Mouse (Mus musculus): Measurements from ENCODE around the gene Cipc.

The Cipc gene

DNA sequence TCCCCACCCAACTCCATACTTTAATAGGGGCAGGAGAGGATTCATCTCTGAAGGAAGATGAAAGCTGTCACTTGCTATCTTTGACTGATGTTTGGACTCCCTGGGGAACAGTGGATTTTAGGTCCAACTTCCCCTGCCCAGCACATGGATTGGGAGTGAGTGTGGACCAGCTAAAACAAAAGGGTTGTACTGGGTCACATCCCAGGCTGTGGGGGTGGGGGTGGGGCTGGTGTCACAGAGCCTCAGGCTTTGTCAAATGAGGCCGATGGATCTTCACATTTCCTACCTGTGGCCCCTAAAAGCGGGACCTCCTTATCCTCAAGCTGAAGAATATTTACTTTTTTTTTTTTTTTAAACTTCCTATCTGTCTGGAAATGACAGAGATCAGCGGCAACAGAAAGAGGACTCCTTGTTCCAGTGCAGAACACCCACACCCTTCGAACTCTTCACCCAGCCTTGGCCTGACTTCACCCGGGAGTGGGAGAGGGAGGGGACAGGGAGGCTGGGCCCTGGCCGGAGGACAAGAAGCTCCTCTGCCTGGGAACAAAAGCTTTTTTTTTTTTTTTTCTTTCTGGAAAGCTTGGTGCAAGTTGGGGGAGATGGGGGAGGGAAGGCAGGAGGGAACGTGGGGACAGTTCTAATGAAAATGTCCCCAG lies 14.8 kb upstream of the Cipc start:
- DNase-seq (ENCODE audit: low spot score), result peak; percentile 82

DNA sequence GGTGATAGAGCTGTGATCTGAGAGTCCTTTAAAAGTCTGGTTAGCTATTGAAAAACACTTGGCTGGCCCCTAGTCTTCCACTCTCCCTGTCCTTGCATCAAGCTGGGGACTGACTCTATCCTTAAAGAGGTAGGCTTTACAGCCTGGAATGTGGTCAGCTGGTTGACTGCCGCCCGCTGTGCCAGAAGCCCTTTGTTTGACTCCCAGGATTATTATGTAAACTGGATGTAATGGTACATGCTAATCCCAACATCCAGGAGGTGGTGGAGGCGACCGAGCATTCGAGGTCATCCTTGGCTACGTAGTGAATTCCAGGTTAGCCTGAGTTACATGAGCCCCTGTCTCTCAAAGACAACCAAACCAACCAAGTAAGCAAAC lies 14.3 kb upstream of the Cipc start:
- peak; percentile 62 for DNase-seq (ENCODE audit: low spot score)

DNA sequence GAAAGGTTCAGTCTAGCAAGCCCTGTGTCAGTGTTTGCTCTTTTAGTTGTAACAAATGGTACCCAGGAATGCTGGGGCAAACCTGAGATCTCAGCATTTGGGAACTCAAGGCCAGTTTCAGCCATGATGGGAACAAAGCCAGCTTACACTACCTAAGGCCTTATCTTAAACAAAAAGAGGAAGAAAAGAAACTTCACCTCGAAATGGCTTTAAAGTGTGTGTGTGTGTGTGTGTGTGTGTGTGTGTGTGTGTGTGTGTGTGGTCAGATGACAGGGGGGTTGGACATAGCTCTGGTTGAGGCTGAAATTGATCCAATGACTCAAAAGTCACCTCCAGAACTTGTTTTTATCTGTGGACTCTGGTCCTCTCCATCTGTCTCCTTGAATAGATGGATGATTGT lies 12.1 kb upstream of the Cipc start:
- DNase-seq (ENCODE audit: low spot score), result no peak

DNA sequence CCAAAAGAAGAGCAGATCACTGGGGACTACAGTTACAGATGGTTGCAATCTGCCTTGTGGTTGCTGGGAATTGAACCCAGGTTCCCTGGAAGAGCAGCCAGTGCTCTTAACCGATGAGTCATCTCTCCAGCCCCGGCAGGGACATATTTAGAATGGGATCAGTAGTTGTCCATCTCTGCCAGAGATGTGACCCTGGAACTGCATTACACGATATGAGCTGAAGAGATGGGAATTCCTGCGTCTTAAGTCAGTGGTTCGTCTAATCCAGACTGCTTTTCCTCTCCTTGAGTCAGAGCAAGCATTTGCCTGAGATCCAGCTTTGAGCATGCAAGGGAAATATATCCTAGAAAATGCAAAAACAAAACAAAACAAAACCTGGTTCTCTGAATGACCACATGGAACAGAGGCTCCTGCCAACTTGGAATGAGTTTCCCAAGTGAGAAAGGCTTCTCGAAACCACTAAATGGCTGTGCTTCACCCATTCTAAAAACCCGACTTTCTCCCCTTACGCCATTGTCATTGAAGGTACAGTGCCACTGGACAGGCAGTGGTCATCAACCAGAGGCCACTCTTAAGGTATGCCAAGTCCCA lies 11.1 kb upstream of the Cipc start:
- DNase-seq (ENCODE audit: low spot score), result no peak

DNA sequence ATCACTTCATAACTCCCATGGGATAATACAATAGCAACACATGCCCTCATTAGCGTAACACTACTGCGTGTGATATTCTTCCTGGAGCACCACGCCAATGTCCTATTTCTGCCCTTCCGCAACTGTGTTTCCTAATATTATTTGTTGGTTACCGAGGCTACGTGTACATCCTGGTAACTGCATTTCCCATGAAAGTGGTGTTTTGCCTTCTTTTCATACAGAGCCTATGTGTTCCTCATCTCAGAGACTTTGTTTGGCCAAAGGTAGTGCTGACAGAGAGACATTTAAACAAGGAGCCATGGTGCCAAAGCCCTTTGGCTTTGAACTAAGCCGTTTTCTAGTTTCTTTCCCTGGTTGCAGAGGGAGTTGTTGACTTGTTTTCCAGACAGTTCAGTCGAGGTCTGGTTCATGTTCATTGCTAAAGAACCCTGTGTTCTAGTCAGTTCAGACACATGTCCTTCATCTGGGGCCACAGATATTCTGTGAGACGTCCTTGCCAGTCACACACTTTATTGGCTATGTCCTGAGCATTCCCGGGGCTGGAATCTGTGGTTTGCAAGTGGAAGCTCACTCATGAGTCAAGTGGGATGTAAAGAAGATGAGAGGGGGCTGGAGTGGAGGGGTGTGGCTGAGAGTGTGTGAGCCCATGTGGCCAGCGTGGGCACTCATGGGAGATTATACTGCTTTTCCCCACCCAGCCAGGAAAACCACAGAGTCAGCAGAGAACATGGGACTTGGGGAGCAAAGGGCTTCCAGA lies 10.1 kb upstream of the Cipc start:
- no peak for DNase-seq (ENCODE audit: low spot score)

DNA sequence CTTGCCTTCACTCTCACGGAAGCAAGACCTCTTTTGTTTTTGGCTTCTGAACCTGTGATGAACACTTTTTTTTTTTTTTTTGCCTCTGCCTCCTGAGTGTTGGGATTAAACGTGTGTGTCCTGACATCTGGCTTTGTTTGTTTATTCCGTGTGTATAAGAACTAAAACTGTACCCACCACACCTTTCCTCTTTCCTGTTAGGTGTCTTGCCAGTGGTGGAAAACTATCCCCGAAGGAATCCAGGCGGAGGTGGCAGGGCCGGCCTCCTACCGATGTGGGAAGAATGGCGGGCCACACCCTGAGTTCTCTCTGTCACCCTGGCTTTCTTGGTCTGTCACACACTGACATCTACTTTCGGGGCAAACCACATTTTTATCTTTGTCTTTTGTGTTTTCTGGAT lies 8.3 kb upstream of the Cipc start:
- DNase-seq (ENCODE audit: low spot score), result no peak

DNA sequence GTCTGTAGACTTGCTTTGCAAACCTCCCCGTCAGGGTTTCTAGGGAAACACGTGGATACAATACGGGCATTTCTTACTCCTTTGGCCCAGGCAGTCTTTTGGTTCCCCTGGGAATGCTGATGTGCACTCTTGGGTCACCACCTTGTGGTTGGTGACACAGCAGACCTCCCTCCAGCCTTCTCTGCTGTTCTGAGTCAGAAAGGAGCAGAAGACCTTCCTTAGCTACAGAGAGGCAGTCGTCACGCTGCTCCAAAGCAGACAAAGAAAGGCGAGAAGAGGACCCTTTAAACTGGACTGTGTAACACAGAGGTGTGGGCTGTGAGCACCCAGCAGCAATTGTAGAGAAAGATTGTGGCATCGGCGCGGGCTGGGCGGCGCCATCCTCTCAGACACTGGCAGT lies 5.7 kb upstream of the Cipc start:
- no peak for DNase-seq (ENCODE audit: low spot score)

DNA sequence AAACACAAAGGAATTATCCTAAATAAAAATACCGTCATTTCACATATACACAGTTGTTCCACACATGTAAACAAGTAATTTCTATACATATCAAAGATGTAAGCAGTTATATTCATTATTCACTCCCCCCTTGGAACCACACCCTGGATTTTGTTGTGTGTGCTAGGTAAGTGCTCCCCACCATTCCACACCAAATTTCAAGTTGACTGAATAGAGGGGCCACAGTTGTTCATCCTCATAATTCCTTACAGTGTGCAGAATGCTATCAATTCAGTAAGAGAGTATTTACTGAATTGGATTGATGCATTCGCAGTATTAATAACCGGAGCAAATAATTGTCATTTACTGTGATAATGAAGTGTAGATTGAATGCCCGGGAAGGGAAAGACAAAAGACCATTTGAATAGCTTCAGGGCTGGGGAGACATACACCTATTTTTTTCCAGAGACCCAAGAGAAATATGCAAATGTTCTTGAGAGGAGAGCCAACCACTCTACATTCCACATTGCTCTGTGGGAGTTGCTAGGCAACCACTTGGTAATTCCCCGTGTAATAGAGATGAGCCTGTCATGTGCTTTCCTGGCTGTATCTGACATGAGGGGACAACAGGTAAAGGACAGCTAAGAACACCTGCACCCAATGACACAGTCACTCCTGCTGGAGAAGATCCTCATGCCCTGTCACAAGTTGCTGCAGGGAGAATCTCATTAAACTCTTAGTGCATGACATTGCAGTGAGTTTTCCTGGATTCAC lies 4.9 kb upstream of the Cipc start:
- no peak for DNase-seq (ENCODE audit: low spot score)

DNA sequence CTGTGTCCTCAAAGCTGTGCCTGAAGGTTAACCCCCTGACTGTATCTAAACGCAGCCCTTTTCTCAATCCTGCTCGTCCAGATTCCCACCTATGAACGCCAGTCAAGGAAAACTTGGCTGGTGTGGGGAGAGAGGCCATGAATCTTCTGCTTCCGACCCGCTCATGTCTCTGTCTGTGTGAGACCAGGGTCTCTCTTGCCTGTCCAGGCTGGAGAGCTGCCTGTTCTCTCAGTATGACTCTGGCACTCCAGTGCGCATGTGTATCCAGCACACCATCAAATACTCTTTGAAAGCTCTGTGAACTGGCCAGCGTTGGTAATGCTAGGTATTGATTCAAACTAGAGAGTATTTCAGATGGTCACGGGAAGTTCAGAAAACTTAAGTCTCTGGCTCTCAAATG lies 3.4 kb upstream of the Cipc start:
- no peak for DNase-seq (ENCODE audit: low spot score)

DNA sequence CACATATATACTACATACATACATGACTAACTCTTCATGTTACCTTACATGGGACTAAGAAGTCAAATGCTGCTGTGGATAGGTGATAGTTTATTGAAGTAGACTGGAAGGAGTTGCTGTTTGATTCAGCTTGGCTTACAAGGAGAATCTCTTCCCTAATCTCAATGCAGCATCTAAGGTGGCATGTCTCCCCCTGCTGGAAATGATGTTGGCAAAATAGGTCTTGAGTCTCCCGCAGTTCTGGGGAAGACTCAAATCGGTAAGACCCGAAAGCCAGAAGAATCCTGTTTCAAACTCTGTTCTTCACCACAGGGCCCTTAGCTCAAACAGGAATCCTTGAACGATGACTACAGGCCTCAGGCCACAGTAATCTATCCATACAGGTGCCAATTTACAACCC lies 1.7 kb upstream of the Cipc start:
- DNase-seq (ENCODE audit: low spot score), result peak; percentile 71

DNA sequence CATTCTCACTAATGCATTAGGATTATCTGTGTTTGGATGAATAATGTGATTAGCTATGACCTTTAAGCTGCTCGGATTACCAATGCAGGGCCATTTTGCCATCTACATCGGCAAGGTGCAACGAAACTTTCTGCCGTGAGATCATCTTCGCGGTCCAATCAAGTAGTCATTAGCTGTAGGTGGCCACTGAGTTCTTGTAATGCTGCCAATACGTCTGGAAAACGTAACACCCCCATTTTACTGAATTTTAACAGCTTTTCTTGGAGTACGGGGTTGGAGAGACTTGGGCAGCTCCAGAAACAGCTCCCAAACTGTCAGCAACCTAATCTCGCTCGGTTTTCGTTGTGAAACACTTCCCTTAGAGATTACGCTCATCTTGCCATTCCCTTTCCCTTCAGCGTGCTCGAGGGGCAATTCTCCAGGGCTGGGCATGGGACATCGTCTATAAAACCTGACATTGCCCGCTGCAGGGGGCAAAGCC lies 502 bp upstream of the Cipc start:
- DNase-seq (ENCODE audit: low spot score), result no peak

DNA sequence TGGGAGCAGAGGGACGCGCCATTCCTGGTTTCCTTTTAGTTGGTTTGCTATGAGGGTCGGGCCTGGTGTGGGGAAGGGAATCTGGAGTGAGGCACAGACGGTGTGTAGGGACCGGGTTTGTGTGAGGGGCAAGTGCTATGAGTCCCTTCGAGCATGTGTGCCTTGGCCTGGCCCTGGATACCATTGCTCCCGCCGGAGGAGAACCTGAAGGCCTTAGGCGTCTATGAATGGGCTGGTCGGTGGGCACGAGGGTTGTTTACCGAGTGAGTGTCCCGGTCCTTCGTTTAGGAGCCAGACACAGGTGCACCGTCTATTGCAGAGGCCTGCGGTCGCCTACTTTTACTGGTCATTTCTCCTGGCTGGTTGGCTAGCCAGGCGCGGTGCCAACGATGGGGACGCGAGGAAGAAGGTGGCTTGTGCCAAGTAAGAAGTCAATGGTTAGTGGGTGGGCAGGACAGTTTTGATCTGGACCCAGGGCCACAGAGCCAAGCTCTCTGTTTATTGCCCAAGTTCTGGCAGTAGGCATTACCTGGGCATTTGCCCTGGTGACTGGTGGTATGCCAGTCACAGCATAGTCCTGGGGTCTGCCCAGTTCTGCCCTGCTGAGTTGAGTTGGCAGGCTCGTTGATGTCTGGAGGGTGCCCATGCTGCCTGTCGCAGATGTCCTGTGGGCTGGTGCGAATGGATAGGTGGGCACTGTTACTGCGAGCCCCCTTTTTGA lies 998 bp downstream of the Cipc start:
- DNase-seq (ENCODE audit: low spot score), result peak; percentile 54

DNA sequence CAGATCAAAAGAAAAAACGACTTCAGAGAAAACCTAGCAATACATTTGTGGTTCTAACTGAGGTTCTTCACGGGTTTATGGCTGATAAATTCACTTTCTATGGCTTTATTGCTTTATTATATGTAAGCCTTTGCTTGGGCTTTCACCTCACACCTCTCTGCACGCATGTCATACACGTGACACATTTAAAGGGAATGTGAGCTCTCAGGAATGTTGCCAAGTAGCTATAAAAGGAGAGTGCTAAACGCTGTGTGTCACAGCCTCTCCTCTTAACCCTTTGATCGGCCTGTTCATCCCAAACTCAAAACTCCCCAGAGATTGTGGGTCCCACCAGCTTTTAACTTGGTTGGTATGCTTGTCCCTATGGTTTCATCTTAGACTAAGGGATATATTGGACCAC lies 1.8 kb downstream of the Cipc start:
- peak; percentile 51 for DNase-seq (ENCODE audit: low spot score)

DNA sequence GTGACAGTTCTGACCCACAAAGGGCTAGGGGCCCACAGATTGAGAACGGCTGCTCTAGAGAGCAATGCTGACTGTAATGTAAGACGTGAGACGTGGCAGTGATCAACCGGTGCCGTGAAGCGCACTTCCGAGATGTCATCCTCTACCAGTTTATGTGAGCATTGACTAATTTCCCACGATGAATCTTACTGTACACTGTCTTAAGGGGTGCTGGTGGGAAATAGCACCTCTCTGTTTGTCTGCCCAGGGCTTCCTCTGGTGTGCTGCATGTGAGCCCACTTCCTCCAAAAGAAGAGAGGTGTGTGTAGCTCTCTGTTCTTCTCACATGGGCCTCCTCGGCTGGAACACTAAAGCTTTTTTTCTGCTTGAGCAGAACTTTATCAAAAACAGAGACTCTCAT lies 2.7 kb downstream of the Cipc start:
- DNase-seq (ENCODE audit: low spot score), result no peak

DNA sequence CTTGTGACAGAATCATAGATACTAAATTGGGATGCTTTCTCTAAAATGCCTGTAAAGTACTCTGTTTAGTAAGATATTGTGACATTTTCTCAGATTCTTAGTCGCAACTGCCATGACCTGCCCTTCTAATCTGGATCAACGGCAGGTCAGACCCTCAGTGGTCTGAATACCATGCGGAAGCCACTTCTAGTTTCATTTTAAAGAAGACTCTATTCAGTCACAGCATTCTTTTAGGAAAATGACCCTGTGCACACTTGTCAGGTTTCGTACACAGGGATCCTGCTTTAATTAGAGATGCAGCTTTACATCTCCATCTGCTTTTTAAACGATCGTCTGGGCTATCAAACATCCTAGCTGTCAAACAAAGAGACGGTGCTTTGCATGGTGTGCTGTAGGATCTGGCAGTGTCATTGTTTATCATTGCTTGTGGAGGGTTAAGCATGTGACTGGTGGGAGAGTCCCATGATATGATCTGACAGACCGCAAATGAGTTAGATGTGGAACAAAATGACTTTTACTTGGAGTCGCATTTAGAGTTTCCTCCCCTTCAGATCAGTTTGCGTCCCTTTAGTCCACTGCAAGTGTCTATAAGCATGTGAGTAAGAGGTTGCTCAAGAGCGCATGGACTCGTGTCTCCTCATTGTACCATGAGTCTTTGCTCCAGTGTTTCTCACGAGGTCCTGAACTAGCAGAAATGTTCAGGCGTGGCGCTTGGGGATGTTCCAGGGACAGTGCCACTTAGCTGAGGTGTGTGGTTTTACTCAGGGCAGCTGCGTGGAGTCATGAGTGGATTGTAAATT lies 3.5 kb downstream of the Cipc start:
- DNase-seq (ENCODE audit: low spot score), result peak; percentile 14

DNA sequence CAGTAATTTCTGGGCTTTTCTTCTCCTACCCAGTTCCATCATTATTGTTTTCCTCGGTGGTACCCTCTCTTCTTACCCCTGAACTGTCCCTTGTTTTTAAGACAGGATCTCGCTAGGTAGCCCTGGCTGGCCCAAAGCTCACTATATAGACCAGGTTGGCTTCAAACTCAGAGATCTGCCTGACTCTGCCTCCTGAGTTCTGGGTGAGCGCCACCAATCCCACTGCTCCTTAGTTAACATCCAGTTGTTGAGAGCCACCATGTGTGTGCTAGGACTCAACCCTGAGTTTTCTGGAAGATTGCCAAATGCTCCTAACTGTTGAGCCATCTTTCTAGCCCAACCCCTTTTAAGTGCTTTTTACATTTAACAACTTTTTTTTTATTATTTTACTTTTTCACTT lies 4.1 kb downstream of the Cipc start:
- DNase-seq (ENCODE audit: low spot score), result no peak

DNA sequence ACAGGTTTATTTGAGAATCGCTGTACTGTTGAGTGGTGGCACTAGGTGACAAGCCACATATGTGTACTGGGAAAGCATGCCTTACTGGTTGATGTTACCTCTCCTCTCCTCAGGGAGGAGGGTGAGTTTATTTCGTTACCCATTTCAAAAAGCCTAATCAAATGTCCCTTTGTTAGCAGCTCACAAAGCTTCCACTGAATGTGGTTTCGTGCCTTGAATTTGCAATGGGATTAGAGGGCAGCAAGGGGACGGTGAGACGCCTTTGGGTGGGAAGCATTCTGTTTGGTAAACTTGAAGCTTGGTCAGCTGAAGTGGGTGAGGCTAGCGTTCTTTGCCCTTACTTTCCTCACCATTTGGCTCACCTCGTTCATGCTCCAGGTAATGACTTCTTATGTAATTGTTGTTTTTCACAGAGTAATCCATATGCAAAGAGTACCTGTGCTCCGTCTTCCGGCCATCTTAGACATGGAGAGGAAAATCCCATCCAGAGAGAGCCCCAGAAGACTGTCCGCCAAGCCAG lies 5.5 kb downstream of the Cipc start:
- no peak for DNase-seq (ENCODE audit: low spot score)

DNA sequence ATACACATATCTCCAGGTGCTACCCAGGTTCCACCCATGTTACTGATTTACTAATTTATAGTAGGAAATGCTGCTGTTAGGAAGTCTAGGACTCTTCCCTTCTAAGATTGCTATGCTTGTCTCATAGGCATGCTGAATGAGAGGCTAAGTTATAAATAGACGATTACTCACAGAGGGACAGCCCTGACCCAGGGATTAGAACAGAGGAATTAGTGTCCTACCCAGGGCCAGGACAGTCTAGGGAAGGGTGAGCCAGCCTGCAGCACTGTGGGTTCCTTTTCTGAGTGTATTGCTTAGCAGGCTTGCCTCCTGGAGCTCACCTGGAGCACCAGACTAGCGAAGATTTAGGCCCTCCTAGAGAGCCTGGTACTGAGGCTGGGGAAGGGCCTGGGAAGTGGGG lies 9.1 kb downstream of the Cipc start:
- DNase-seq (ENCODE audit: low spot score), result no peak

DNA sequence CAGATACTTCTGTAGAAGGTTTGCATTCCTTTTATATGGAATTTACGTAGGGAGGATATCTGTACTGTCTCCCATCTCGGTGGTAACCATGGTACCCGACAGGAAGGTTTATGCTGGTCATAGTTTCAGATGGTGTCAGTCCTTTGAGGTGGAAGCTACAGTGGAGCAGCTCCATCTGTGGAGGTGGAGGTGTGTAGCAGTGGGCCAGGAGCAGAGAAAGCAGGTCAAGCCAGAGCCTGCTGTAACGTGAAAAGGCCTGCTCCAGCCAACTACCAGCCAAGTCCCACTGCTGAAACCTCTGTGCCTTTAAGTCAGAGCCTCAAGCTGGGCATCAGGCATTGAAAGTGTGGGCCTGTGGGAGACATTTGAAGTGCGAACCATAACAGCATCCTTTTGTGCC lies 11.7 kb downstream of the Cipc start:
- DNase-seq (ENCODE audit: low spot score), result no peak

DNA sequence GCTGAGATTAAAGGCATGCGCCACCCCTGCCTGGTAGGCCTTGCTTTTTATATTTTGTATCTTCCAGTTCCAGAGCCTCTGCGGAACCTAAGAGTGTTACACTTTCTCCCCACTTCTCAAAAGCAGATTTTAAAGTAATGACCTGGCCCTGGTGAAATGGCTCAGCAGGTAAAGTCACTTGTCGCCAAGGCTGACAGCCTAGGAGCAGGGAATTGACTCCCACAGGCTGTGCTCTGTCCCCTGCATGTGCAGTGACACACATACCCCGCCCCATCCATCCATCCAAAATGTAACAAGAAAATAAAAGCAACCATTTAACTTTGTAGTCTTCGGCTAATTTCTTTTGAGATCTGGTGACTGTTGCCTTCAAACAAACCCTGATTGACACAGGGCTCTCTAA lies 12.8 kb downstream of the Cipc start:
- DNase-seq (ENCODE audit: low spot score), result no peak

DNA sequence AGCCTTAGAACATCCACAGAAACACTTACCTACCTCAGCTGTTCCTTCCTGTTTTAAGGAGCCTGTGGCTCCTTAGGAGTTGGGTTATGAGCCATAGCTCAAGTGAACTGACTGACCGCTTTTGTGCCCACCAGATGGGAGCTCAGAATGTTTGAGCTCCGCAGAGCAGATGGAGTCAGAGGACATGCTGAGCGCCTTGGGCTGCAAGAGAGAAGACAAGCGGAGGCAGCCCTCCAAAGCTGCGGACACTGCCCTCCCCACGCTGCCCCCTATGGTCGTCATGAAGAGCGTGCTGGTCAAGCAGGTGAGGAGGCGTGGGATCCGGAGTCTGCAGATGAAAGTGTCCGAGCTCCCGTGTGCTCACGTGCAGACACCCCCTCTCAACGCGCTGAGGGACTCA lies 13.3 kb downstream of the Cipc start:
- DNase-seq (ENCODE audit: low spot score), result no peak

Measured in urinary bladder, postnatal 14 days (tissue).